Mouse (Mus musculus) bone marrow macrophage, adult 2 months (primary cell): ENCODE results near the gene Pcnp. TPM values are rescaled to one million over a fixed set of nuclear protein-coding genes. Genes with fewer than 3 reads are reported as not detected.

Experiments used
- H3K27ac ChIP-seq: 2 replicates; pipeline ENCODE4 v1.5.1; 2012; ENCODE audit warnings: low read depth, low read length; ENCODE audit not compliant: insufficient read depth
- H3K4me1 ChIP-seq: 2 replicates; pipeline ENCODE4 v1.6.1; 2012; ENCODE audit warnings: low read length; ENCODE audit not compliant: control insufficient read depth, insufficient read depth
- H3K4me3 ChIP-seq: 2 replicates; pipeline ENCODE4 v1.5.1; 2012; ENCODE audit warnings: mild to moderate bottlenecking, low read length, moderate library complexity; ENCODE audit not compliant: insufficient read depth
- CTCF ChIP-seq: IDR thresholded peaks from 2 replicates; pipeline ENCODE4 v1.5.1; 2012; ENCODE audit warnings: low read depth, mild to moderate bottlenecking, low read length, moderate library complexity
- POLR2A ChIP-seq: IDR thresholded peaks from 2 replicates; pipeline ENCODE4 v1.6.1; 2012; ENCODE audit warnings: mild to moderate bottlenecking, low read depth, low read length, borderline replicate concordance
- polyA plus RNA-seq: library from polyadenylated mRNA; stranded (reverse); fragments of >200 nt; gene quantifications from 2 replicates; pipeline ENCODE4 v1.2.4, GENCODE M21; 2012; ENCODE audit not compliant: missing spikeins, insufficient read depth, insufficient read length

The Pcnp gene
- polyA plus RNA-seq, 1 experiment, result 125 TPM

DNA sequence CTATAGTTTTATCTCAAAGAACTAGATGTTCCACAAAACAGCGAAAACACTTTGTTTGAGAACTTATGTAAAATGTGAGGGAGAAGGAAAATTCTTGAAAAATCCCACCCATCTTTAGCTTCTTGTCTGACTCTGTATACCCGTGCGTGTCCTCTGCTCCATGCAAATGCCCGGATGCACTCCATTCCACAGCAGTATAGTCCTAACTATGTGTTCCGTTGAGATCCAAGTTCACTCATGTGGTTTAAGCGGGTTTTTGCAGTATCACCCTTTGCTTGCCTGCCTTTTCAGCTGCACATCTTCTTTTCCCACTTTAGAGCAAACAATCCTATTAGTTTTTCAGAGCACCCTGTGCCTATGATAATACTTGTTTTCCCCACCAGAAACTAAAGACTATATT, 7.0 kb upstream of the Pcnp start:
- Histone ChIP-seq H3K4me1 (peaks cover 14% of the 10 kb centered on the region), H3K27ac (peak overlapping the region; percentile 75), H3K4me3 (peak overlapping the region; percentile 99)
- no peak for TF ChIP-seq POLR2A
- no peak for TF ChIP-seq CTCF

DNA sequence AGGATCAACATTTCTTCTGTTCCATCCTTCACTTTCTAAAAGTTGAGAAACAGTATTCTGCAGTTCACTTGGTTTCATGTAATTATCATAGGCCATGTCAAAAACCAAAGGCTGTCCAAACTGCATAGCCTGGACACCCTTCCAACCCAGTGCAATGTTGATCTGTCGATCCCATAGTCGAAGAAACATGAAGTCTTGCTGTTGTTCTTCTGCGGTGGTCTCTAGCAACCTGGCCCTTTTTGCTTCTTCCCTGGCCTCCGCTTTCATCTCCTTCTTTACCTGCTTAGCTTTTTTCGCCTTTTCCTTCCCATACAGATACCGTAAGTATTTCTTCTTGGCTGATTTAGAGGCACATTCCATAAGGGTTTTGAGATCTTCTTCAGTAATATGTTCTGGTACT, 5.0 kb upstream of the Pcnp start:
- Histone ChIP-seq H3K4me1 (peaks cover 16% of the 10 kb centered on the region), H3K27ac (no peak overlapping the region), H3K4me3 (no peak overlapping the region)
- TF ChIP-seq POLR2A (no peak), CTCF (no peak)

DNA sequence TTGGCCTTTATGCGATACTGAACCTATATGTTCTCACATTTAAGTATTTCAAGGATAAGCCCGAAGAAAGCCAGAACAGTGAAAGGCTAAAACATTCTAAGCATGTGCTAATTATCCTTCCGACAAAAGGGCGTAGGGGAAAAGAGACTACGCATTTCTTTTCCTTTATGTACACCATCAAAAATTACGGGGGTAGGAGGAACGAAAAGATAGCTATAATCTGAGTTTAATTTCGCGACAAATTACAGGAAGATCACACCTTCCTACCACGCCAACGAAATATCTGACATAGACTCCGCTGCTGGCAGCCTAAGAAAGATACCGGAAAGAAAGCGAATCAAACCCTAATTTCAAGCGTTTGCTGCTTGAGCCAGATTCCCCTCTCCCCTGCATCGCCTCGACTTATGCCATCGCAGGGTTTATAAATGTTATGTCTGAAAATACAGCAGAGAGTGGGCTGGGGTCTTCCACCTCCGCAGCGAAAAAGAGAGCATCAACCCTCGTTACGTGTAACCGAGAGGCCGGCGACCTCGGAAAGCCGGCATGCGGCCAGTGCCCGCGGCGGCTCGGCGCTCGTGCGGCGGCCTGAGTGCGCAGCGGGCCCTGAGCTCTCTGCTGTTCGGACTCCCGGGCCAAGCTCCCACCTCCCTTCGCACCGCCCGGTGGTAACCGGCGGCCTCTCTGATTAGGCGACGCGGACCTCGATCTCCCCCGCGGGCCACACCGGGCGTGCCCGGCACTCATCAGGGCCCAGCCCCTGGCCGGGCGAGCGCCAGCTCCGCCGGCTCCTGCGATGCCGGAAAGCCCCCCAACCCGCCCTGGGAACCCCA, 602 bp downstream of the Pcnp start:
- Histone ChIP-seq H3K4me1 (peaks cover 8% of the 10 kb centered on the region), H3K4me3 (peak overlapping the region; percentile 93), H3K27ac (peak overlapping the region; percentile 60)
- TF ChIP-seq CTCF (no peak), POLR2A (no peak)

DNA sequence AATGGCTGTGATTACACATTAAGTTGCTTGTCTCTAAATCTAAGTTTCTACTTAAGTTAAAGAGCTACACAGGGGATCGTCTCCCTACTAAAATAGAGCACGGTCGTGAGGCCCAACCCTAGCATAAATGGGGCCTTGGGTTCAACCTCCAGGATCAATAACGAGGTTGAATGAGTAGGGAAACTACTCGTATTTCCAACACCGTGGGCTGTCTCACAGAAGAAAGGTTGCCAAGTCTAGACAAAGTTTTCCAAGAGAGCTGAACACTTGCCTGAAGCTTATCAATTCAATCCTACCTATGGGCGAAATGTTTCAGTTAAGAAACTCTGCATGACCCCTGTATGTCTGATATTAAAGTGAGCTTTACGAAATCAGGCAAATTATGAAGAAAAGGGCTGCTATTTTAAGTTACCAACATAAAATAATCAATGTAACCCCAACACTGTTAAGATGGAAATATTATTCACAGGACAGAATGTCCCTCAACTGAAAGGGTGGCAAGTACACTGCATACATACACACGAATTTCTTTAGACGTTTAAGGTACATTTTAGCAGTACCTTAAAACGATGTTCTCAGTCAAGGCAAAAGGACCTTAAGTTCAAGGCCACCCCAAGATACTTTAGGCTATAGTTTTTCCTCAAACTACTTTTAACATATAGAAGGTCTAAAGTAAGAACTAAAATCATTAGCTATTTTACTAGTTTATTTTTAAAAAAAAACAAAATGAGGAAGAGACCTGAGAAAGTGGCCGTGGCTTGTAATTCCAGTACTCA, 1.5 kb downstream of the Pcnp start:
- Histone ChIP-seq H3K4me3 (peak overlapping the region; percentile 93), H3K4me1 (peaks cover 8% of the 10 kb centered on the region)
- no peak for TF ChIP-seq CTCF
- no peak for TF ChIP-seq POLR2A

DNA sequence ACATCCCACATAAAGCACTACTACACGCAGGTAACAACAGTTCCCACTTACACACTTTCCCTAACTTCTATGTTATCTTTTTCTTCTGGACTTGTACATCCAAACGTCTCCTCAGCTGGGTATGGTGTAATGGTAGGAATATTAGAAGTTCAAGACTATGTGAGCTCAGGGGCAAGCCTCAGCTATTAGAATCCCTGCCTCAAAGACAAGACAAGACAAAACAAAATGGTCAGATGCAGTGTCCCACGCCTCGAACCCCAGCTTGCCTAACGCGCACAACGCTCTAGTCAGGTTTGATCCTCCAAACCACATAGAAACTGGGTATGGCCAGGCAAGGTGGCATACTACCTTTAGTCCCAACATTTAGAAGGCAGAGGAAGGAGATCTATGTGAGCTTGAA, 9.9 kb downstream of the Pcnp start:
- Histone ChIP-seq H3K4me1 (no peaks in the 10 kb centered on the region), H3K27ac (no peak overlapping the region), H3K4me3 (no peak overlapping the region)
- TF ChIP-seq CTCF, result no peak

More for the DNA sequence above, 1.5 kb downstream of the Pcnp start:
- H3K27ac ChIP-seq, result no peak overlapping the region

DNA sequence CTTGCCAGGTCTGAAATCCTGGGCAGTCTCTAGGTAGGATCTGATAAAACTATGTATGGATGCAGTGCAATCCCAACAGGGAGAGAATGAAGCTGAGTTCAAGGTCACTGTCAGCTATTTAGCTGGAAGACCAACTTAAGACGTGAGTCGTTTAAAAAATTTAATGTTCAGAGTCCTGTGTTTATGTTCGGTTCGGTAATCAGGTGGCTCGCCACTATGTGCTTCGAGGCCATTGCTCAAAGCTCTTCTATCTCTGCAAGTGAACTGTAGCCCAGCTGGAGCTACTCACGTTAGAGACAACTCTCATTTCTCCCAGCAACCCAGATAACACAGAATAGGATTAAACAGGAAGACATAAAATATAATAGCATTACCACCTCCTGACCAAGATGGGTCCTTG, 15.5 kb downstream of the Pcnp start:
- Histone ChIP-seq H3K27ac (no peak overlapping the region), H3K4me1 (no peaks in the 10 kb centered on the region), H3K4me3 (no peak overlapping the region)
- no peak for TF ChIP-seq POLR2A
- TF ChIP-seq CTCF, result no peak

DNA sequence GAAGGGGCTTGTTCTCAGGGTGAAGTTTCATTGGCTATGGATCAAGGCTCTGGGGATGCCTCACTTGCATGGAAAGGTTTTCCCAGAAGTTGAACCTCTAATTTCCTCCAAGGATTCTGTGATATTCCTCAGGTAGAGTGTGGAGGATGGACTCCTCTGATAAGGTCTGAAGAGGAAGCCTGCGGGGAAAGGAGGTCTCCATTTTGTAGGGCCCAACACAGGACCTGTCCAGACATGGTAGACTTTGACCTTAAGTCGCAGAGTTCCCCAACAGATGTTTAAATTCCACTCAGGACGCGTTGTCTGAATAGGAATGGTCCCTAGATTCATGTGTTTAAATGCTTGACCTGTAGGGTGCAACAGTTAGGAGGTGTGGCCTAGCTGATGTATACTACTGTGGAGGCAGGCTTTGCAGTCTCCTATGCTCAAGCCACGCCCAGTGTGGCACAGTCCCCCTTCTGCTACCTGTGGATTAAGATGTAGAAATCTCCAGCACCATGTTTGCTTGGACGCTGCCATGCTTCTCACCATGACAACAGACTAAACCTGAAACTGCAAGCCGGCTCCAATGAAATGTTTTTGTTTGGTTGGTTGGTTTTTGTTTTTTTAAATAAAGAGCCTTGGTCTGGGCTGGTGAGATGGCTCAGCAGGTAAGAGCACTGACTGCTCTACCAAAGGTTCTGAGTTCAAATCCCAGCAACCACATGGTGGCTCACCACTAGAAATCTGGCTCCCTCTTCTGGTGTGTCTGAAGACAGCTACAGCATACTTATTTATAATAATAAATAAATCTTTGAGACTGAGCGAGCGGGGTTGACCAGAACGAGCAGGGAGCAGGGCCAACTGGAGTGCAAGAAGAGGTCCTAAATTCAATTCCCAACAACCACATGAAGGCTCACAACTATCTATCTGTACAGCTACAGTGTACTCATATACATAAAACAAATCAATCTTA, 16.5 kb downstream of the Pcnp start:
- TF ChIP-seq POLR2A, result no peak
- no peak for TF ChIP-seq CTCF
- H3K4me3 ChIP-seq, result no peak overlapping the region
- no peak overlapping the region for H3K27ac ChIP-seq
- H3K4me1 ChIP-seq, result no peaks in the 10 kb centered on the region

DNA sequence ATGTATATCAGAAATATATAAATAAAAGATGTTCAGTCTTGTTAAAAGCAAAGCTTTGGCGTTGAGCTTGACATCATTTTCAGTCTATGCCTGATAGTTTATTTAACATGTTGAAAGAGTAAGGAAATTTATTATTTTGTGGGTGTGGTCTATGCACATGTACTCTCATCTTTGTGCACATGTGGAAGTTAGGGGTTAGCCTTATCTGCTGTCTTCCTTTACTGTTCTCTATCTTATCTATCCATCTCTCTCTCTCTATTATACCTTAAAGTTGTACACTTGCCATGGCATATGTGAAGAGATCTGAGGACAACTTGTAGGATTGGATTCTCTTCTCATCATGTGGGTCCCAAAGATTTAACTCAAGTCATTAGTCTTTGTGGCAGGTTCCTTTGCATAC, 20.7 kb downstream of the Pcnp start:
- TF ChIP-seq CTCF, result no peak
- no peak for TF ChIP-seq POLR2A
- H3K27ac ChIP-seq, result no peak overlapping the region
- no peaks in the 10 kb centered on the region for H3K4me1 ChIP-seq
- H3K4me3 ChIP-seq, result no peak overlapping the region

DNA sequence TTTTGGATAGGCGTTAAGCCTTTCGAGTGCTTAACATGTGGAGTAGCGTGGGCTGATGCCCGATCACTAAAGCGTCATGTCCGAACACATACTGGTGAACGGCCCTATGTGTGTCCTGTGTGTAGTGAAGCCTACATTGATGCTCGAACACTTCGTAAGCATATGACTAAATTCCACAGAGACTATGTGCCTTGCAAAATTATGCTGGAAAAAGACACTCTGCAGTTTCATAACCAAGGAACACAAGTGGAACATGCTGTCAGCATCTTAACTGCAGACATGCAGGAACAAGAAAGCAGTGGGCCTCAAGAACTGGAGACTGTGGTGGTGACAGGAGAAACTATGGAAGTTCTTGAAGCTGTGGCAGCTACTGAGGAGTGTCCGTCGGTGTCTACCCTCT, 22.7 kb downstream of the Pcnp start:
- TF ChIP-seq CTCF, result no peak
- TF ChIP-seq POLR2A, result no peak
- Histone ChIP-seq H3K4me1 (no peaks in the 10 kb centered on the region), H3K27ac (no peak overlapping the region), H3K4me3 (no peak overlapping the region)

DNA sequence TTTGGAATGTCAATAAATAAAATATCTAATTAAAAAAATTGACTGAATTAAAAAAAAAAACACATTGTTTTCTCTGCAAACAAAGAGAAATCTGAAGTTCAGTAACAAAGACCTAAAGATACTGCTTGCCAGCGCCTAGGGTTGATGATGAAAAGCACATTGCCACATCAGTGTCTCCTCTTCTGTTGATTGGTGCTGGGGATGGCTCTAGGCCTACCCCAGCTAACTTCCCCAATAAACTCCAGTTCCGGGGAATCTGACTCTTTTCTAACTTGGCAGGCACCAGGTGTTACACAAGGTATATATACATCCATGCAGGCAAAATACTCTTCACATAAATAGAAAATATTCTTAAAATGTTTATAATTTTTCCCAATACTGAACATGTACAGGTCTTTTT, 35.3 kb downstream of the Pcnp start:
- Histone ChIP-seq H3K4me3 (no peak overlapping the region), H3K27ac (no peak overlapping the region), H3K4me1 (peaks cover 3% of the 10 kb centered on the region; the same call in 1 of the 2 replicates)
- no peak for TF ChIP-seq POLR2A
- no peak for TF ChIP-seq CTCF
